Mouse (Mus musculus) lung, postnatal 36 days (tissue): ENCODE measurements around the gene Nsl1.
A peak's percentile ranks its signal among the peaks of the same experiment; 100 is the strongest.

Source experiments
- DNase-seq: peaks from one replicate; pipeline ENCODE4 v3.0.0; 2022; ENCODE audit warnings: mixed read lengths

Gene Nsl1

DNA sequence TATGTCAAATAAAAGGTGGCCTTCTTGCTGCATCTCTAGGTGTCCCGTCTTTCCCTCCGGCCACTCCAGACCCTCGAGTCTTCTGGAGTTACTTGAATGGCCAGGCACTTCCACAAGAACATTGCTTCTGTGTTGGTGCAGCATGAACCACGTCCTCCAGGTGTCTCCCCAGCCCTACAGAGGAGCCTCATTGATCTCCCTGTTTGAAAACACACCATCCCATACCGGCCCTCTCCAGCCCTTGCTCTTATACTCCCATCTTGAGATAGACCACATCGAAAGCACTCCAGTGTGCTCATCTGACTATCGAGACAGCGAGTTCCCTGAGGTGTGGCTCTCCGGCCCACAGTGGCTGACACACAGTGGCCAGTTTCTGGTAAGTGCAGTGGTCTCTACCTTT is 32.2 kb downstream of the Nsl1 start:
- no peak for DNase-seq

DNA sequence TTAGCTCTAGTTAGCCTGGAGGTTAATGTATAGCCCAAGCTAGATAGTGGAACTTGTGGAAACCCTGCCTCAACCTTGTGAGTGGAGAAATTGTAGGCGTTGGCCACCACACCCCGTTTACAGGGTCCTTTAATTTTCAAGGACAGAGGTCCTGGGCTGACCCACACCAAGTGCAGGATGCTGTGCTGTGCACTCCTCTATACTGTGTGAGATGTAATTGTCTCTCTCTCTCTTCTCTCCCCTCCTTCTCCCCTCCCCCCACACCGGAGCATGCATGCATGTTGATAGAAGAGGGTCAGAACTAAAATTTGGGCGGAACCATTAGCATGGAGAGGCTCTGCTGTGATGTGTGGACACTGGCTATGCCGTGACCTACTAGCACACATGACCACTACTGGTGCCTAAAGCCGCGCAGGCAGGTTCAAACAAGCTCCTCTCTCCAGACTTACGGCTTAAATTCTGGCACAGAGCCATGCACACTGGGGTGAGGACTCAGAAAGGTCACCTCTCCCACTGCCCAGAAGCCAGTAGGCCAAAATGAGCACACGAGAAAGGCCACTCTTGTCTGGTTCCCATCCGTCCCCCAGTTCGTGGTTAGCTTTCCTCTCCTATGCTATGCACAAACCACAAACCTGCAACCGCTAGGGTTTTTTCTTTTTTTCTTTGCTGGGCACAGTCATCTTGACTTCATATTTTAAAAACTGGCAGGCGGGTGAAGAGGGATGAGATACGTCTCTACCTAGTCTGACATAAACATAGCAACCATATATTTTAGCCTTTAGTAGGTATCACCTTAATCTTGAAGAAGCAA is 34.3 kb downstream of the Nsl1 start:
- DNase-seq = no peak

DNA sequence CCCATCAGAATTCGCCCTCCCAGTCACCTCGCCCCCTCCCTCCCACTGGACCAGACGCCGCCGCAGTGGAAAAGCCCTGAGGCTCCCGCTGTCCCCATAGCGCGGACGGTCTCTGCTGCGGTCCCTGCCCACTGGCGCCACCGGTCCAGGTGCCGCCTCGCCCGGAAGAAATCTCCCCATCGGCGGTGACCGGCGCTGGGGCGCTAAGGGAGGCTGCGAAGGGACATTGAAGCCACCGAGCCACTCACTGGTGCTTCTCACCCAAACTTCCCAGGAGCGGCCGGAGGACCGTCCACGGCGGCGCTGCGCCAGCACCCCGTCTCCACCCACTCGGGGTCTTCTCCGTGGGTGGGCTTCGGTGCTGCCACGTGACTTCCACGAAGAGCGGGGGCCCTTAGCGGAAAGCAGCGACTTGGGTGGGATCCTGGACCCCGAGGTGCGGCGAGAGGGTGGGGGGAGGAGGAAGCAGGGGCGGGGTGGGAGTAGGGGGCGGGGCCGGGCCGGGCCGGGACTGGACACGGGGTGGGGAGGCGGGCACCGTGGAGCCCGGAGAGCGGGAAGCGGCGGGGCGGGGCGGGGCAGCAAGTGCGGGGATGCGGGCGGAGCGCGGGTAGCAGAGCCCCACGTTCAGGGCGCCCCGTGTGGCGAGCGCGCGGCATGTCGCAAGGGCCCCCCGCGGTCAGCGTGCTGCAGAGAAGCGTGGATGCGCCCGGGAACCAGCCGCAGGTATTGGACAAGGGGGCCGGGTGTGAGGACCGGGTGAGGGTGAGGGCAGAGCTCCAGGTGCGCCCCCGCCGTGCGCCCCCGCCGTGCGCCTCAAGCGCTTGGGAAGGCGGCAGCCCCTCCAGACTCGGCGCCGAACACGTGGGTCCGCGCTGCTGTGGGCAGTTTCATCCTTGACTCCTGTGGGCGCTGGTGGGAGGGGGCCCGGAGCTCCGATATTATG is 35.3 kb downstream of the Nsl1 start, which contains the start of gene Batf3:
Gene Batf3 (plus strand): TSS at position 46 of the 946 bp plus-strand sequence.
- peak; percentile 56 for DNase-seq

DNA sequence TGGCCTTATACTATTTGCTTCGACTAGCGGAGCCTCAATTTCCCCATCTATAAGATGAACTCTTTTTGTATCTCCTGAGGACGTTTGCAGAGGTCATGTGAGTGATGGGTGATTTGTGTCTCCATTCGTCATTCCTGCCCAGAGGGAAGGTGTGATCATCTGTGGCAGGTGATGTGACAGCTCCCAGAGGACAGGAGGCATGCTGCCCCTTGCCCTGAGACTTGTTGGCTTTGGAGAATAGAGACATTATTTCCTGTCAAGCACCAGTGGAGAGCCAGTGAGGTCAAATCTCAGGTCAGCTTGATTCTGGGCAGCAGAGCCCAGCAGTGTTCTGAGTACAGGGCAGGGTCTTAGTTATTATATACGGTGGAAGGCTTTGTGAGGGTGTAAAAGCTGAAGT is 36.3 kb downstream of the Nsl1 start:
- no peak for DNase-seq

DNA sequence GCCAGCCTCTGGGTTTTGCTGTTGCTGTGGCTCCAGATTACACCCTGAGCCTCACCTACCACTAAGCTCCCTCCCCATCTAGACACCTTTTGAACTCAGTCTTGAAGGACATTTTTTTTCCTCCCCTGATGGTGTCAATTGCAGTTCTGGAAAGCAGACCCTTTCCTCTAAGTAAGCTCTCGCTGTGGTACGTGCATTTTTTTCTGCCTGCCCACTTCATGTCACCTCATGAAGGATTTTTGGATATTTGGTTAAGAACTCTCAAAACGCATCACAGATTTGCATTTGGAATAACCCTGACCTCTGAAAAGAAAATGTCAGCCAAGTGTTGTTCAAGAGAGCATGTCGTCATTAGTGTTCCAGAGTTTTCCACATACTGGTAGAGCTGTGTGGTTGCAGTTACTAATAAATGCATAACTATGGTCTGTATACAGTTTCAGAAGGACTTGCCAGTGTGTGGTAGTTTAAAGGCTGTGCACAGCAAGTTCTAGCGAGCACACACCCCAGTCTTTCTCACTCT is 37.0 kb downstream of the Nsl1 start:
- DNase-seq = no peak

DNA sequence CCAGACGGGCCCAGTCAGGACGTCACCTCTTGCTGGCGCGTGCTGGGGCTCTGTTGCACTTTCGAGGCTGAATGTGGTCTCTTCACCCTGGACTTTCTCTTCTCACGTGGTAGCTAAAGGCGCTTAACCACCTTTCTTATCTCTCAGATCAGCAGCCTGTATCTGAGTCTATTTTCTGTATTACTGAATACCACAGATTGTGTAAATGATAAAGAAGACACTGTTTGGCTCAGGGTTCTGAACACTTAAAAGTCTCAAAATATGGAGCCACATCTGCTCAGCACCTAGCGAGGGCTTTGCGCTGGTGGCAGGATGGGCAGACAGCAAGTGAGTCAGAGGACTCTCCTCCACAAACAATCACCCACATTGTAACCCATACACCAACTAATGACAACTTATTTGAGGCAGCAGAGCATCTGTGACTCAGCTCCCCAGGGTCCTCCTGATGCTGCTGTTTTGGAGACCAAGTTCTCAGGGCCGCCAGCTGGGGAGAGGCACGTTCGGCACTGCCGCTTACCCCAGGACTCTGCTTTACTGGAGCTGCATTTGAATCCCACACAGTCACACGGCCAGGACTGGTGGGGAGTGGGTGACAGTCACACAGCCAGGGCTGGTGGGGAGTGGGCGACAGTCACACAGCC is 40.0 kb downstream of the Nsl1 start:
- DNase-seq = no peak

DNA sequence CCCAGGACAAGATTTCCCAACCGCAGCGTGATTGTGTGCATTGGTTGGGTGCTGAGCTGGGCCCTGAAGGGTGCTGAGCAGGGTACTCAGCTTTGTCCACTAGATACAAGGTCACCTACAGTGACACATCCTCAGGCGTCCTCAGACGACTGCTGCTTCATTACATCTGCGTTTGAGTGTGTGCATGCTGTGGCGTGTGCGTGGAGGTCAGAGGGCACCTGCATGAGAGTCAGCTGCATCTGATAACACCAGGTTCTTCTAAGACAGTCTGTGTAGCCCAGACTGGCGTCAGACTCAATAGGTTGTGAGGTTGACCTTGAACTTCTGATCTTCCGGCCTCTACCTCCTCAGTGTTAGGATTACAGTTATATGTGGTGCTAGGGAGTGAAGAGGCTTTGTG is 42.4 kb downstream of the Nsl1 start:
- DNase-seq = no peak

DNA sequence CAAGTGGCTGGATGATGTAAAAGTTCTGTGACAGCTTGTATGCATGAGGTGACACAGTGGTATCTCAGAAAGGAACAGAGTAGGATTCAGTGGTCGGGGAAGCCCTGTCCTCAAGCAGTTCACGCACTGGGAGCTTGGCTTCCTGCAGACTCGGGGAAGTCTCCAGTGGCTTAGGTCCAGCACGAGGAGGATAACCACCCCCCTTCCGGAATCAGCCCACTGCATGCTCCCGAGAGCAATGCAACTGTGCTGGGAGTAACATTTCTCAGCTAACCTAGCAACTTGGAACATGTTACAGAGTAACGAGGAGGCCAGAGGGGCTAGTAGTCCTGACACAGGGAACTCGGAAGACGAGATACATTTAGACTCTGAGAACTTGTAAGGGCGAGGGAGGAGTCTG is 44.5 kb downstream of the Nsl1 start:
- no peak for DNase-seq

DNA sequence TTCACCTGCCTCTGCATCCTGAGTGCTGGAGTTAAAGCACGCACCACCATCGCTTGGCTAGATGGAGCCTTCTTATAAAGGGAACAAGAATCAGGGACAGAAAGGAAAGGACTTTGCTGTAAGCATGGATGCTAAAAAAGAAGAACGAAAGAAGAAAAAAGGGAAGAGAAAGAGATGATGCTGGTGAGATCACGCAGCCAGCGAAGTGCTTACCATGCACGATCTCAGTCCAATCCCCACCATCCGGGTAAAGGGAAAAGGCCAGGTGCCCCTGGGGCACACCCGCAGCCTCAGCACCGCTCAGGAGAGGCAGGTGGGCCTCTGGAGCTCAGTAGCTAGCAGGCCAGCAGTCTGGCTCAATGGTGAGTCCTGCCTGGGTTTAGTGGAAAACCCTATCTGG is 47.1 kb downstream of the Nsl1 start:
- no peak for DNase-seq

DNA sequence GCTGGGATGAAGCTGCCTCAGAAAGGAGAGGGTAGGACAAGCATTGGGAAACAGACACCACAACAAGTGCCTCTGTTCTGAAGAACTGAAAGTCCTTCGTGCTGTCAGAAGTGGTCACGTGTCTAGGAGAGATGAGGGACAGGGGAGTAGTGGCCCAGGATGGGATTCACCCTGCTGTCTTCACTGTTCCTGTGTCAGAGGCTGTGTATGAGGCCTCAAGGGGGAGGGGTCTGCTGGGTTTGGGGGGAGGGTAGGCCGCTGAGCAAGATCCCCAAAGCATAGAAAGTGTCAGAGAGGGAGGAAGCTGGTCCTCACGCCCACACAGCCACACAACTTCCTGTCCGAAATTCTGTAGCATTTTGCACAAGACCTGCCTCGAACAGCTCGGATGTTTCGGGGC is 48.3 kb downstream of the Nsl1 start:
- peak; percentile 72 for DNase-seq

DNA sequence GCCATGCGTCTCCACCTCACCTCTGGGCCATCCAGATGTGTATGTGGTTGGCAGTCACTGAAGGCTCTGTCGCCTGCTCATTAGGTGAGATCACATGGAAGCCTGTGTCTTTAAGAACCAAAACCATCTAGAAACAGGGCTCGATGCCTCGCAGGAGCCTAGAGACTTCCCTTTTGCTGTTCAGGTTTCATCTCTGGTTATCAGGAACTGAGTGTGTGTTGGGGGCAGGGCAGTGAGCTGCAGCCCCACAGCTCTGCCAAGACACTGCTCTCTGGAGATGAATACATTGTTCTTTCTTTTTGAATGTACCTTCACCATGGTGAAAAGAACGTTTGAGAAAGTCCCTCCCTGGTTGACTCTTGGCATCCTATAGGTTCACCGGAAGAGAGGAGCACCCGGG is 52.1 kb downstream of the Nsl1 start:
- DNase-seq = peak; percentile 36

DNA sequence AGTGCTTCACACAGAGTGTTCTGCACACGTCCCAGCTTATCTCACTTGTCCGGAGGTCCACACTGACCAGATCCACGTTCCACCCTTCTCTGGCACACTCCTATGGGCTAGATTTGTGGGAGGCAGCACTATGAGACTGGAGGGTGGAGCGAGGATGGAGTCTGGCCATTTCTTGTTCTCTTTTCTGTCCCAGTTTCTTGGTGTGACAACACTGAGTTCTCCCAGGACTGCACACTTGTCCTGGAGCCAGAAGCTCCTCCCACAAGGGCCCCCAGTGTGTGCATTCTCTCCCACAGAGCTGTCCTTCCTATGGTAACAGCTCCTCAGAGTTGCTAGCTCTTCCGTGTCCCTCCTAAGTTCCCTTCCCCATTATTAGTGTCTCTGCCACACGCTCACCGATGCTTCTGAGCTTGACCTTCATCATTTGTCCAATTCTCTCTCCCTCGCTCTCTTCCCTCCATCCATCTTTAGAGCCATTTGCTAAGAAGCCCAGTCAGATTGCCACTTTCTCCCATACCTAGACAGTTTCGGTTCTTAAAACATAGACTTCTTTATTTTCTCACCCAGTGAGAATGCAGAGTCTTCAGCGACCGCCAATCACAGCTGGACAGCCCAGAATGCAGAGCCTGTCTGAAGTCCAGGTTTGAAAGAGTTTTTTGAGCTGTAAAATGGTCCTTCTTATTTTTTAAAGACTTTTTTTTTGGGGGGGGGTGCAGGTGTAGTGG is 52.9 kb downstream of the Nsl1 start:
- DNase-seq = peak; percentile 19

DNA sequence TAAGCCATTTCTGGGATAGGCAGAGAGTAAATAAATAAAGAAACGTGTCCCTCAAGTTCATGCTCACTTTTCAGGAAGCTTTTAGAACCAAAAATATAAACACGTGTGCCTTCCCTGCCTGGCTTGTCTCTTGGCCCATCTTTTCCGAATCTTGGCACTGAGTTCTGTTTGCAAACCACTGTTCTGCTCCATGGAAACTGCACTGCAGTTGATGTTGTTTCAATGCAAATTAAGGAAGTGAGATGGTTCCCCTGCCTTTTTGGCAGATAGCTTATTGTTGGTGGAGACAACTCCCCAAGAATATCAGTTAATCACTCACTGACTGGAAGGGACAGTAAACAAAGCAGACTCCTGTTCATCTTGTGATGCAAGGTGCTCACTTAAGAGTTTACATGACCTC is 59.9 kb downstream of the Nsl1 start:
- DNase-seq = peak; percentile 68

DNA sequence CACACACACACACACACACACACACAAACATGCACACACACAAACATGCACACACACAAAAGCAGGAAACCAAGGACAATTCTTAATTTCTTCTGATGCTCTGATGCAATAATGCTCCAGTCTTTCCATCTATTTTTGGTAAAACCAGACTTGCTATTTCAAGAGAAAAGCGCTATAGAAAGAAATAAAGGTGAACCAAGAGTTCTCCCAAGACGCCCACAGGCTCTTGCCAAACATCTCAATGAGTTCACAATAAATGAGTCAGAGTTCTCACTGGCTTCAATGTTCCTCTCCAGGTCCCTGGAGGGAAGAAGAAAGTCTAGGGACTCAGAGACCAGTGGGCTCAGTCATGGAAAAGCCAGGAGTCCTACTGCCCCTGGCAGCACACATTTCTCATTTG is 60.9 kb downstream of the Nsl1 start:
- peak; percentile 67 for DNase-seq

DNA sequence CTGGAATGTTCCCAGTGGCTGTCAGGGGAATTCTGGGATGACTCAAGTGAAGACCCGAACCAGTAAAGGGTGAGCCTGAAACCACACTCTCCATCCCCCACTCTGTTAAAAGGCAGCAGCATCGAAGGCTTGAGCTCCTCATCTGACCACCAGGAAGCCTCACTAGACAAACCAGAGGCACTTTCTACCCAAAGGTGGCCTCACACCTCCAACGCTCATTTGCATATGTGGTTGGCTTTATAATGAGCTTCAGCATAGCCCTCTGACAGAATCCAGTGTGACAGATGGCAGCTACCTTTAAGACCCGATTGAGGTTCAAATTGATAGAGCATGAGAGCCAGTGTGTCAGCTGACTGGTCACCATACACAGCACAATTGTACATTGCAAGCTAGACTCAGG is 61.5 kb downstream of the Nsl1 start:
- no peak for DNase-seq

DNA sequence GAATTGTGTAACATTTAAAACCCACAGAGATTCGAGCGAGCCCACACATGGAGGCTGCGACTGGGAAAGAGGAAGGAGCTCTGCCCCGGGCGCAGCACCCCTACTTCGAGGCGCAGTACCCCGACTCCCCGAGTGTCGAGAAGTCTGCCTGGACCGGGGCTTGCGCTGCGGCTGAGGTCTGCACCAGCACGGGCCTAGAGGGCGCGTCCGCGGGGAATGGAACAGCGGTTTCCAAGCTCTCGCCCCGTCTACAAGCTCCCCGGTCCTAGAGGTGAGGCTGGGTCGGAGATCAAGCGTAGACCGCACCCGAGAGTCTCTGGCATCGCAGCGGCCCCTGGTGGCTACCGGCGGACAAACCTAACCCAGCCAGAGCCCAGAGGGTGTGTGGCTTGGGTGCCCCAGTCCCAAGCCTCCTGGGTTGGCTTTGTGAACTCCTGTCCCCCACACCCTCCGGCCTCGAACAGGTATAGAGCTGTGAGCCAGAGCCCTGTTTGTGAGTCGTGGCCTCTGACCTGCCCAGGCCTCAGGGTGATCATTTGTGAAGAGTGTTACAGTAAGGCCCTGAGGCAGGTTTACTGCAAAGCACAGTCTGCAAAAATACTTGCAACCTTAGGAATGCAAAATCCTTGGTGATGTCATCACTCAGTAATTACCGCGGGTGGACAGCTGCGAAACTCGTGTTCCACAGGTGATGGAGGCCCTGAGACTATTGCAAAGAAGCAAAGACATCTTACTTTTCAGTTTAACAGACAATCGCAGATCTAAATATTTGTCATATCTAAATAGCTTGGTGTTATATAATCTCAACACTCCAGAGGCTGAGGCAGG is 63.2 kb downstream of the Nsl1 start:
- peak; percentile 75 for DNase-seq

DNA sequence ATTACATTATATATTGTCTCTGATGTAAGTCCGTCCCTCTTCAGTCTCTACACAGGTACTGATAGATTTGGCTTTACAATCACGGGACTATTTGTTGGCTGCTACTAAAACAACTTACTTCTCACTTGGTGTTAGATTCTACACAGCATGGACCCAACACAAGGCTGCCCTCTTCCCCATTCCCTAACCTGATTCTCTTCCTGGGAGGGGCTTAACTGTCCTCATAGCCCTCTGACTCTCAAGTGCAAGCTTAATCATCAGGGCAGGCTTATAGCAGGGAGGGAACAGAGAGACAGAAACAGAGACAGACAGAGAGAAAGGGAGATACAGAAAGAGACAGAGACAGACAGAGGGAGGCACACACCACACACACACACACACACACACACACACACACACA is 68.9 kb downstream of the Nsl1 start:
- DNase-seq = no peak

DNA sequence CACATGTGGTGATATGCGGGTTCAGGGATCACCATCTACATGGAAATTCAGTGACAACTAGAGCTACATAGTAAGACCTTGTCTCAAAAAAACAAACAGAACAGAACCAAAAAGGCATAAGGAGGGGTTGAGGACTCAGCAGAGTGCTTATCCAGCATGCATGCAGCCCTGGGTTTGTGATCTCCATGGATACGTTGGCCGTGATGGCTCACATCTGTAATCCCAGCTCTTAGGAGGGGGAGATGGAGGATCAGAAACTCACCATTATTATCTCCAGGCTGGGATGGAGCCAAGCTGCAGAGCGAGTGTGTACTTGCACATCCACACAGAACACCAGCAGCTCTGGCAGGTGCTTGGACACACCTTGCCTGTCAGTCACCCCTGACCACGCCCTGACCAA is 69.4 kb downstream of the Nsl1 start:
- DNase-seq = no peak

DNA sequence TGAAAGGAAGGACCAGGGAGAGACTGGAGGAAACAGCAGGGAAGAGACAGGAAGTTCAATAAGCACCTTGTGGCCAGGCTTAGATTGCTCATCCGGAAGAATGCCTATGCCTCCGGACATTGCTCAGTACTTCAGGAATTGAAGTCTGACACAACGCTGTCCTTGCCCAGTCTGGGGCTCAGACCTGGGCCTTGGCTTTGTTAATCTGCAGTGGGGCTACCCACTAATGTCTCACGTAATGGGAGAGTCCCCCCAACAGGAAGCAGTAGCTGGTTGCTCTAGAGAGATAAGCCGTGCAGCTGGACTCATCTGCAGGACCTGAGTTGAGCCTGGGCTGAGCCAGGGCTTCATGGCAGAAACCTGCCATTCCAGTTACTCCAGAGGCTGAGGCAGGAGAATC is 70.1 kb downstream of the Nsl1 start:
- no peak for DNase-seq

DNA sequence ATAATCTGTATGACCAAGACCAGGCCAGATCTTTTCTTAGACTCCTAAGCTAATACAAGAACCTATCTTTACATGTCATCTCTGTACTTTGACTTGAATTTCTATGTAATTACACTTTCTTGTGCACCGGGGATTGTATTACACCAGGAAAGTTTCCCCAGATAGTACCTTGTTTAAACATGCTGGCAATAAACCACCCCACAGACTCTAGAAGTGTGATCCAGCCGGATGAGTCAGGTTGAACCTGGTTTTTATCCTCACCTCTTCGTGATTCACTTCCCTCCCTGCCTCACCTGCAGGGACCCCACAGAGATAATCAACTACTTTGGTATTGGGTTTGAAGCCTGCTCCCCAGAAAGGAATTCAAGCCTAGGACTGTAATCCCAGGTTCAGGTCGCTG is 72.6 kb downstream of the Nsl1 start:
- no peak for DNase-seq
